In the genomic region with DNA sequence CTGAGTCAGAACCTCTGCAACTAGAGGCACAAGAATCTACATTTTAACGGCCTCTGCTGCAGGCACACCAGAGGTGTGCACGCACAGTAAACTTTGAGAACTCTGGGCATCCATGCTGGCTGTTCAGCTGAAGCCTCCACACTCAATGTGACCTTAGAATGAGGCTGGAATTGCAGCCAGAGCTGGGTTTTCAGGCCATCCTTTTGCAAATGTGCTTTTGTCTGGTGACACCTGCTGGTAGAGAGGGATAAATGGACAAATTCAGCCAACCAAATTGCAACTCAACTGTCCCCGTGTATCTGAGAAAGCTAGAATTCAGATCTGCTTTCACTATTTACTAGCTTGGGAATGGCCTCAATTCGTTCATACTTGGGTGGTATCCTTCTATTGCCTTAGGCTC, we compare ENCODE assay signal across 9 mouse cellular contexts. TPM values are rescaled to one million over a fixed set of nuclear protein-coding genes. Genes with fewer than 3 reads are reported as not detected.
DNase-seq lines count a peak whose midpoint lies in the region; ATAC-seq and TF ChIP-seq lines count a peak whose summit lies in the region.
"Had no signal": no experiment of that assay in that cellular context is flagged by ENCODE, and none has a peak within 500 bp of the region (broad histone marks: within the 10 kb centered on the region; RNA-seq: fewer than 3 reads in every experiment).

No protein-coding gene starts in this region.

- peak; percentile 44 for ATAC-seq in Patski
- ATAC-seq in kidney, postnatal 0 days (replicated peaks; ENCODE audit: low FRiP score, low read depth), result no peak
- peak; percentile 62; the same call in 1 of the 2 replicates for ATAC-seq in neural tube, embryonic 14.5 days (ENCODE audit: low read depth)

- no peak overlapping the region for H3K27ac ChIP-seq in kidney, postnatal 0 days
- H3K27ac ChIP-seq in liver, adult 2 months (replicated peaks; ENCODE audit: insufficient read depth, low read depth, low read length), result no peak overlapping the region
- H3K27ac ChIP-seq in neural tube, embryonic 14.5 days (ENCODE audit: low read depth, low read length), result no peak overlapping the region
- H3K27ac ChIP-seq: limb, embryonic 12.5 days had no signal

- no peak overlapping the region for H3K4me2 ChIP-seq in kidney, postnatal 0 days (ENCODE audit: low read length)
- no peak overlapping the region for H3K4me2 ChIP-seq in neural tube, embryonic 14.5 days (ENCODE audit: low read depth, low read length)
- H3K4me2 ChIP-seq: limb, embryonic 12.5 days had no signal

- 18% methylated on average over 4 of the region's 4 CpGs for WGBS in kidney, postnatal 0 days
- 5% methylated on average over 4 of the region's 4 CpGs for WGBS in liver, adult 2 months
- 29% methylated on average over 4 of the region's 4 CpGs for WGBS in neural tube, embryonic 14.5 days

- no peaks in the 10 kb centered on the region for H3K36me3 ChIP-seq in kidney, postnatal 0 days (ENCODE audit: insufficient read depth, low read length)
- no peaks in the 10 kb centered on the region for H3K36me3 ChIP-seq in liver, adult 2 months (ENCODE audit: control insufficient read depth, insufficient read depth, low read length)
- no peaks in the 10 kb centered on the region for H3K36me3 ChIP-seq in neural tube, embryonic 14.5 days (ENCODE audit: control insufficient read depth, insufficient read depth, low read length)
- H3K36me3 ChIP-seq: limb, embryonic 12.5 days had no signal

- POLR2A ChIA-PET in Patski (lab: Charles Lee), result no interaction called here

- in situ Hi-C loops in Patski (cut with MboI; ENCODE audit: low pct_unique_long_range_greater_than_20kb), result loop anchor here (5.0 kb wide), 2 partner anchors 212 to 482 kb away; no protein-coding TSS in a partner anchor

- peak; percentile 52 for DNase-seq in CD4-positive, CD25-positive, alpha-beta regulatory T cell, adult 2 months (ENCODE audit: low read depth, low spot score)
- peak; percentile 27 for DNase-seq in Patski (ENCODE audit: low read depth, low spot score)
- peak; percentile 77 to 78 for DNase-seq in cerebellum, postnatal 14 days
- peak; percentile 19 to 22 for DNase-seq in gastrocnemius, adult 8-10 months (ENCODE audit: low spot score in 2 of 2)
- DNase-seq in kidney, postnatal 0 days (ENCODE audit: low spot score), result peak; percentile 91
- DNase-seq in liver, adult 2 months (ENCODE audit: extremely low read depth, low read depth, low spot score), result peak; percentile 81
- DNase-seq in T-cell, adult 2 months (ENCODE audit: low spot score), result no peak

- H3K9ac ChIP-seq in kidney, postnatal 0 days (ENCODE audit: low read depth, low read length), result no peak overlapping the region
- no peak overlapping the region for H3K9ac ChIP-seq in liver, adult 2 months (ENCODE audit: low read depth, low read length)
- H3K9ac ChIP-seq in neural tube, embryonic 14.5 days (replicated peaks; ENCODE audit: low read depth, low read length), result no peak overlapping the region
- H3K9ac ChIP-seq: limb, embryonic 12.5 days had no signal

- H3K9me3 ChIP-seq in kidney, postnatal 0 days (replicated peaks; ENCODE audit: low read length), result no peaks in the 10 kb centered on the region
- no peaks in the 10 kb centered on the region for H3K9me3 ChIP-seq in neural tube, embryonic 14.5 days (ENCODE audit: control insufficient read depth, low read length)
- H3K9me3 ChIP-seq: limb, embryonic 12.5 days had no signal

- no peaks in the 10 kb centered on the region for H3K27me3 ChIP-seq in Patski
- no peaks in the 10 kb centered on the region for H3K27me3 ChIP-seq in kidney, postnatal 0 days (ENCODE audit: insufficient read depth, low read length)
- no peaks in the 10 kb centered on the region for H3K27me3 ChIP-seq in liver, adult 2 months (ENCODE audit: control insufficient read depth, insufficient read depth, low read length)
- no peaks in the 10 kb centered on the region for H3K27me3 ChIP-seq in neural tube, embryonic 14.5 days (ENCODE audit: control insufficient read depth, insufficient read depth, low read length)
- H3K27me3 ChIP-seq: limb, embryonic 12.5 days had no signal

- H3K4me3 ChIP-seq in kidney, postnatal 0 days (replicated peaks; ENCODE audit: low read depth, low read length), result no peak overlapping the region
- no peak overlapping the region for H3K4me3 ChIP-seq in liver, adult 2 months (ENCODE audit: insufficient read depth, low read depth, low read length)
- H3K4me3 ChIP-seq in neural tube, embryonic 14.5 days (ENCODE audit: low read depth, low read length), result no peak overlapping the region
- H3K4me3 ChIP-seq: limb, embryonic 12.5 days had no signal

- no peaks in the 10 kb centered on the region; the same call in 1 of the 2 replicates for H3K4me1 ChIP-seq in kidney, postnatal 0 days (replicated peaks; ENCODE audit: insufficient read depth, low read length)
- H3K4me1 ChIP-seq in liver, adult 2 months (ENCODE audit: control insufficient read depth, insufficient read depth, low read length), result peaks cover 15% of the 10 kb centered on the region
- H3K4me1 ChIP-seq in neural tube, embryonic 14.5 days (ENCODE audit: control insufficient read depth, insufficient read depth, low read length), result 0 out of 2 replicates have a peak, but pooled peaks cover 3% of the 10 kb centered on the region
- H3K4me1 ChIP-seq: limb, embryonic 12.5 days had no signal

- no peaks in the 10 kb centered on the region for H3K79me2 ChIP-seq in liver, adult 2 months (ENCODE audit: control insufficient read depth, insufficient read depth, low read length)

- CTCF ChIA-PET in Patski (lab: Charles Lee), result interaction anchor here (0.8 to 3.6 kb wide), 13 partner anchors 9 to 485 kb away, joined by 3 to 29 read pairs (median 3); no protein-coding TSS in a partner anchor

- peak; percentile 84 for TF ChIP-seq CTCF in Patski (IDR thresholded peaks at IDR 0.05)
- peak; percentile 95 for TF ChIP-seq CTCF in kidney, postnatal 0 days (IDR thresholded peaks at IDR 0.05; ENCODE audit: low read depth)
- TF ChIP-seq CTCF in liver, adult 2 months (IDR thresholded peaks at IDR 0.05; ENCODE audit: low read depth, low read length), result peak; percentile 63

- no peak for TF ChIP-seq POLR2A in liver, adult 2 months (IDR thresholded peaks at IDR 0.05; ENCODE audit: extremely low read depth, insufficient read depth, low read length)

RNA-seq across cellular contexts. Expression of a gene that starts 37.1 kb away (rescaled TPM):
- 2.7 TPM for polyA plus RNA-seq in Patski (2021)
- total RNA-seq in gastrocnemius, adult 8-10 months (2022), result 10 to 100 TPM in 2 of 4 experiments, 1 to 10 TPM in 2; 8.4 to 10.9 (median 9.8) TPM
- 5.0 and 6.2 TPM in 2 replicates for polyA plus RNA-seq in kidney, postnatal 0 days (2015; fragmentation: Nextera tagmentation; extraction: Ambion mirVana)
- 0.54 and 0.74 TPM in 2 replicates for total RNA-seq in liver, adult 2 months (2014; rRNA removed)
- 0.02 and 0.05 TPM in 2 replicates for polyA plus RNA-seq in liver, adult 2 months (2012; rRNA removed)
- 36.2 and 38.8 TPM in 2 replicates for polyA plus RNA-seq in neural tube, embryonic 14.5 days (2014; fragmentation: Nextera tagmentation; extraction: Ambion mirVana)
